Mouse (Mus musculus): ENCODE results near the gene Mgme1.

DNA sequence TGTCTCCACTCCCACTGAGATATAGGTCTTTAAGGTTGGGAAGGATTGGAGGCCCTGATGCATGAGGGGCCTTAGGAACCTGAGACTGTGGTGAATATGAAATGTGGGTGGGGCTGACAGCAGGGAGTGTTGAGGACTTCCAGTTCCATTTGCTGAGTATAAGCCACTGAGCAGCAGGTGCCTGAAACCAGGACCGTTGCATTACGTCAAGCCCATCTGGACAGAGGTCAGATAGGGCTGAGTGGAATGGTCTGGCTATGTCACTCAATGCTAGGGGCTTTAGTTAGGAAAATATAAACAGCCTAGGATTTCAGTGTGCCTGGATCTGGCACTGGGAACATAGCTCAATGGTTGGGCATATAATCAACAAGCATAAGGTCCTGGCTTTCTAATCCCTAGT is 24.2 kb upstream of the Mgme1 start:
- TF ChIP-seq CTCF (conservative IDR thresholded peaks at IDR 0.05; ENCODE audit: low read length) (no peak), POU5F1 (IDR thresholded peaks at IDR 0.05; ENCODE audit: borderline replicate concordance, low read length) (no peak)

Data from E14TG2a.4 (cell line).